Mouse (Mus musculus): ENCODE results near the gene Ksr2. TPM values are rescaled to one million over a fixed set of nuclear protein-coding genes. Genes with fewer than 3 reads are reported as not detected.

Ksr2 gene
- polyA plus RNA-seq, 1 experiment, result 9.1 TPM

DNA sequence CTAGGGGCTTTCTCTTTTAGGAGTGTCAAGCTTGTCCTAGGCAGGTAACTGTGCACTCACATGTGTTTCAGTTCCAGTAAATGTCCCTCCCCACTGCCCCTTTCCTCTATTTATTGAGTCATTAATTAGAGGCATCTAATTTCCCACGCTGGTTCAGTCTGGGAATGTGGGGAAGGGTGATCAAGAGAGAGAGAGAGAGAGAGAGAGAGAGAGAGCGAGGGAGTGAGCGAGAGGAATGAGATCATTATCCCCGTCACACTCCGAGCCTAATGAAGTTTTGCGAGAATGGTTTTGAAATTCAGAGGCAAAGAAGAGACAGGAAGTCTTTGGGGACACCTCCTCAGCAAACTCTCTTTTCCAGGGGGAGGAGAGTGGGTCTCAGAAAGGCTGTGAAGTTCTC, 117.2 kb downstream of the Ksr2 start:
- H3K4me3 ChIP-seq (ENCODE audit: insufficient read depth, low read length), result no peak overlapping the region
- H3K4me1 ChIP-seq (ENCODE audit: control insufficient read depth, insufficient read depth, low read length), result no peaks in the 10 kb centered on the region; the same call in 1 of the 2 replicates
- no peak overlapping the region for H3K27ac ChIP-seq (ENCODE audit: insufficient read depth, low read length)
- TF ChIP-seq POLR2A (IDR thresholded peaks at IDR 0.05; ENCODE audit: extremely low read depth, insufficient read depth, low read length) (no peak), CTCF (IDR thresholded peaks at IDR 0.05; ENCODE audit: extremely low read depth, insufficient read depth, low read length) (no peak)

DNA sequence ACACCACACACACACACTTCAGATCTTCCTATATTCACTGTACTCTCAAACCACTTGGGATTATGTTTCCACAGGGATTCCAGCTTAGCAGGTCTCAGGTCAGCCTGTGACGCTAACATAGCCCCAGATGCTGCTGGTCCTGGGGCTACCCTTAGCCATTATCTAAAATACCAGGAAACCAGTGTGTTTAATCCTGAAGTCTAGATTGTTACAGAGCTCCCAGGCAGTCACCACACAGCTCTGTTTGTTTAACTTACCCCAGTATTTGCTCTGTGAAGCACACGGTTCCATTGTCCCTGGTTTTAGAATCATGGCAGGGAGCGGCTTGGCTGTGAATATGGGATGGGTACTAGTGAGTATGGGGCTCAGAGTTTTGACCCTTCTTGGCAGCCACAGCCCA, 125.4 kb downstream of the Ksr2 start:
- H3K4me1 ChIP-seq (ENCODE audit: control insufficient read depth, insufficient read depth, low read length), result no peaks in the 10 kb centered on the region; the same call in 1 of the 2 replicates
- H3K4me3 ChIP-seq (ENCODE audit: insufficient read depth, low read length), result no peak overlapping the region
- no peak for TF ChIP-seq CTCF (IDR thresholded peaks at IDR 0.05; ENCODE audit: extremely low read depth, insufficient read depth, low read length)
- no peak for TF ChIP-seq POLR2A (IDR thresholded peaks at IDR 0.05; ENCODE audit: extremely low read depth, insufficient read depth, low read length)
- no peak overlapping the region for H3K27ac ChIP-seq (ENCODE audit: insufficient read depth, low read length)

DNA sequence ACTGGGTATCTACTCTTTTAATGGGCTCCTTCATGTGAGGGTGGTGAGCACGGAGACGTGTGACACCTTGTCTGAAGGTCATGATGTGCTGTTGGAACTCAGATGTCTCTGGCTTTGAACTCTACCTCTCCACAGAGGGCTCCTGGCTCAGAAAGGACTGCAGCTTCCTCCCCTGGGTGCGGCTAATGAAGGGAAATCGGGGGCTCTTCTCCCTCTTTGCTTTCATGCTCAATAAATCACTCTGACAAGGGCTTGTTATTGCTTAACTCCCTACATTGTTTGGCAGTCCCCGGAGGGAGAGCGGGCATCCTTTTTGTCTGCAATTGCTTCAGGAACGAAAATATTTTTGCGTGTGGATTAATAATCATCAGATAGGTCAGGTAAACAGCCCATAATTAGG, 127.9 kb downstream of the Ksr2 start:
- Histone ChIP-seq H3K4me3 (ENCODE audit: insufficient read depth, low read length) (no peak overlapping the region), H3K27ac (ENCODE audit: insufficient read depth, low read length) (no peak overlapping the region), H3K4me1 (ENCODE audit: control insufficient read depth, insufficient read depth, low read length) (no peaks in the 10 kb centered on the region; the same call in 1 of the 2 replicates)
- TF ChIP-seq POLR2A (IDR thresholded peaks at IDR 0.05; ENCODE audit: extremely low read depth, insufficient read depth, low read length) (no peak), CTCF (IDR thresholded peaks at IDR 0.05; ENCODE audit: extremely low read depth, insufficient read depth, low read length) (no peak)

DNA sequence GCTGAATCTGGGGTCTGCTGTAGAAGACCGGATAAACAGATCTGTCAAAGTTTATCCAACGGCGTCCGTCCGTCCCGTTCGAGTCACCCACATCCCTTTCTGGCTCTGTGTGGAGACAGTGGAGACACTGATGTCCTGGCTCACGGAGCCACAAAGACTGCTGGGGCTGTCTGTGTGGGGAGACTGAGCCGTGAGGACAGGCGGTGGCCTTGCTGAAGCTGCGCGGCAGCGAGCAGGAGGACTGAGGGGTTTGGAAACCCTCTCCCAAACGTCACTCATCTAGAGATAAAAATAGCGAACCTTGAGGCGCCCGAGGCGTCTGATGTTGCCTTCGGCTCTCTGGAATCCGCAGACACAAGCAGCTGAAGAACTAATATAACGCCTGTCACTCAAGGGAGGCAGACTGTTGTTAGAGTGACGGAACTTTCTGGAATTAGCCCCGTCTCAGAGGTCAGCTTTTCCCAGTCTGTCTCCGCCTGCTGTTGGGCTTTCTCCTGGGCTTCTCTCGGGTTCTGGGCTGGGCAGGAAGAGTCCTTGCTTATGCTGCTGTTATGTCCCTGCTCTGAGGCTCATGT, 133.0 kb downstream of the Ksr2 start:
- no peak overlapping the region for H3K27ac ChIP-seq (ENCODE audit: insufficient read depth, low read length)

DNA sequence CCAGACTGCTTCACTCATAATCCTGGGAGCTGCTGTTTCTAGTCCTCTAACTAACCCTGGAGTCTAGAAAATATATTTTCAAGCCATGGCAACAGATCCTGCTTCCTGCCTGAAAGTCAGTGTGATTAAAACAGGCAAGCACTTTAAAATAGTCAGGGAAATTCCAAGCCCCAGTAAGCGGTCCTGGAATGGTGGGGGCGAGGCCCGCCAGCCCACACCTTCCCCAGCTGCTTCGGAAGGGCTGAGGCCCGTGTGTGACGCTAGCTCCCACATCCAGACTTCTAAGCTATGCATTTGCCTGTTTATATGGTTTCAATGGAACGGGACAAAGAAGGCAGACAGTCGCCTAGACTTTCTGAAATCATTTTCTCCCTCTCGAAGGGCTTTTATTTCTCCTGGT, 137.2 kb downstream of the Ksr2 start:
- no peak overlapping the region for H3K4me3 ChIP-seq (ENCODE audit: insufficient read depth, low read length)
- no peak overlapping the region for H3K27ac ChIP-seq (ENCODE audit: insufficient read depth, low read length)
- TF ChIP-seq CTCF (IDR thresholded peaks at IDR 0.05; ENCODE audit: extremely low read depth, insufficient read depth, low read length) (no peak), POLR2A (IDR thresholded peaks at IDR 0.05; ENCODE audit: extremely low read depth, insufficient read depth, low read length) (no peak)
- peaks cover 6% of the 10 kb centered on the region; the same call in 1 of the 2 replicates for H3K4me1 ChIP-seq (ENCODE audit: control insufficient read depth, insufficient read depth, low read length)

More for the DNA sequence above, 133.0 kb downstream of the Ksr2 start:
- Histone ChIP-seq H3K4me1 (ENCODE audit: control insufficient read depth, insufficient read depth, low read length) (peaks cover 6% of the 10 kb centered on the region; the same call in 1 of the 2 replicates), H3K4me3 (ENCODE audit: insufficient read depth, low read length) (no peak overlapping the region)
- TF ChIP-seq POLR2A (IDR thresholded peaks at IDR 0.05; ENCODE audit: extremely low read depth, insufficient read depth, low read length), result no peak
- no peak for TF ChIP-seq CTCF (IDR thresholded peaks at IDR 0.05; ENCODE audit: extremely low read depth, insufficient read depth, low read length)

- peaks cover 4% of the 10 kb centered on the region; the same call in 1 of the 2 replicates for H3K4me1 ChIP-seq (ENCODE audit: control insufficient read depth, insufficient read depth, low read length)
- no peak overlapping the region for H3K27ac ChIP-seq (ENCODE audit: insufficient read depth, low read length)
- TF ChIP-seq POLR2A (IDR thresholded peaks at IDR 0.05; ENCODE audit: extremely low read depth, insufficient read depth, low read length) (no peak), CTCF (IDR thresholded peaks at IDR 0.05; ENCODE audit: extremely low read depth, insufficient read depth, low read length) (no peak)
- H3K4me3 ChIP-seq (ENCODE audit: insufficient read depth, low read length), result no peak overlapping the region
Observed at GRCm38 (mm10) chr5:117552096-117552495, 138.3 kb downstream of the Ksr2 start.

- Histone ChIP-seq H3K27ac (ENCODE audit: insufficient read depth, low read length) (no peak overlapping the region), H3K4me1 (ENCODE audit: control insufficient read depth, insufficient read depth, low read length) (peaks cover 3% of the 10 kb centered on the region; the same call in 1 of the 2 replicates), H3K4me3 (ENCODE audit: insufficient read depth, low read length) (no peak overlapping the region)
- TF ChIP-seq POLR2A (IDR thresholded peaks at IDR 0.05; ENCODE audit: extremely low read depth, insufficient read depth, low read length) (no peak), CTCF (IDR thresholded peaks at IDR 0.05; ENCODE audit: extremely low read depth, insufficient read depth, low read length) (no peak)
Observed at GRCm38 (mm10) chr5:117554505-117554904, 140.7 kb downstream of the Ksr2 start.

DNA sequence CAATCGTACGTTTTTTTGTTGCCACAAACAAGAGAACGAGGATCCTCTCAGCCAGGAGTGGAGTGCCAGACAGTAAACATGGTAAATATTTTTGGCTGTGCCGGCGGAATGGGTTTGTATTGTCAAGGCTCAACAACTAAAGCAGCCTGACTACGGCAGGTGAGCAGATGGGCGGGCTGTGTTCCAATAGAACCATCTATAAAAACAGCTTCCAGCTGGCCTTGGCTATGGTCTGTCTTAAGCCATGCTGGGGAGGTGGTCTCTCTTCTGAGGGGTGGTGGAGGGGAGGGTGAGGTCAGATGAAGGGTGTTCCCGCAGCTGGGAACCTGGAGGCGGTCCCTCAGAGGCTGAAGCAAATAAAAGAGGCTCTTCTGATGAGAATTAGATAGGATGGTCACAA, 142.8 kb downstream of the Ksr2 start:
- TF ChIP-seq POLR2A (IDR thresholded peaks at IDR 0.05; ENCODE audit: extremely low read depth, insufficient read depth, low read length), result no peak
- no peak for TF ChIP-seq CTCF (IDR thresholded peaks at IDR 0.05; ENCODE audit: extremely low read depth, insufficient read depth, low read length)
- H3K4me1 ChIP-seq (ENCODE audit: control insufficient read depth, insufficient read depth, low read length), result no peaks in the 10 kb centered on the region
- H3K4me3 ChIP-seq (ENCODE audit: insufficient read depth, low read length), result no peak overlapping the region
- no peak overlapping the region for H3K27ac ChIP-seq (ENCODE audit: insufficient read depth, low read length)

- Histone ChIP-seq H3K27ac (ENCODE audit: insufficient read depth, low read length) (no peak overlapping the region), H3K4me3 (ENCODE audit: insufficient read depth, low read length) (no peak overlapping the region), H3K4me1 (ENCODE audit: control insufficient read depth, insufficient read depth, low read length) (no peaks in the 10 kb centered on the region)
- no peak for TF ChIP-seq POLR2A (IDR thresholded peaks at IDR 0.05; ENCODE audit: extremely low read depth, insufficient read depth, low read length)
- TF ChIP-seq CTCF (IDR thresholded peaks at IDR 0.05; ENCODE audit: extremely low read depth, insufficient read depth, low read length), result no peak
Observed at GRCm38 (mm10) chr5:117561080-117561479, 147.3 kb downstream of the Ksr2 start.

GRCm38 (mm10) chr5:117566051-117566665, 152.4 kb downstream of the Ksr2 start:
- H3K4me1 ChIP-seq (ENCODE audit: control insufficient read depth, insufficient read depth, low read length), result no peaks in the 10 kb centered on the region
- no peak overlapping the region; the same call in 1 of the 2 replicates for H3K27ac ChIP-seq (ENCODE audit: insufficient read depth, low read length)
- TF ChIP-seq CTCF (IDR thresholded peaks at IDR 0.05; ENCODE audit: extremely low read depth, insufficient read depth, low read length) (no peak), POLR2A (IDR thresholded peaks at IDR 0.05; ENCODE audit: extremely low read depth, insufficient read depth, low read length) (no peak)
- no peak overlapping the region for H3K4me3 ChIP-seq (ENCODE audit: insufficient read depth, low read length)
